Mouse (Mus musculus): Measurements from ENCODE around the gene Clcn2. TPM values are rescaled to one million over a fixed set of nuclear protein-coding genes. Genes with fewer than 3 reads are reported as not detected.

Gene Clcn2
- total and polyA plus RNA-seq, 3 experiments = 5.4 to 9.4 TPM; not detected in 1

DNA sequence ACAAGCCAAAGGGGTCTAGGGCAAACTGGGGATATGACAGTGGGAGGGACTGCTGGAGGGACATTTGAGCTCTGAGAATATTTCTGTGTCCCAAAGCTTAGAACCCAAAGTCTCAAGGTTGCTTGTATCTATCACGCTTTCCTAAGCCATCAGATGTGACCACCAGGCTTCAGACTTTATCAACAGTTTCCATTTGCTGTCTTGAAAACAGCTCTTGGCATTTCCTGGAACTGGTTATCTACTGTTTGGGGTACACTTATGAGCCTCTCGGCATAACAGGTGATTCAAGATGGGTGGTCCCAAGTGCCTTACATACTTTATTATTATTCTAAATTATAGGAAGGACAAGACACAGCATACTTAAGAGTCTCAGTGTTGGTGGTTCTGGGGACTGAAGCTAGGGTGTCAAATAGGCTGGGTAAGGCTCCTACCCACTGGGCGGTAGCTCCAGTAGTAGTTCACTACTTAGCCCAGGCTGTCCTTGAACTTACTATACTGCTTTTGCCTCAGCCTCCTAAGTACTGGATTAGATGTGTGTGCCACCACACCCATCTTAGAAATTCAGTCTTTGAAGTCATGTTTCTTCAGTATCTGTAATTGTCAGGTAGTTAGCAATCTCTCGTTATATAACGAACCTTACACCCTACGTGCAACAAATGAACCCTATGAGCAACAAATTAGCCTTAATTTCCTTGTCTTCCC is 13.7 kb downstream of the Clcn2 start:
- no peaks in the 10 kb centered on the region for H3K79me2 ChIP-seq (ENCODE audit: control insufficient read depth, insufficient read depth, low read length, poor library complexity)
- H3K36me3 ChIP-seq (ENCODE audit: control insufficient read depth in 1 of 2, insufficient read depth in 2 of 2, low read length in 2 of 2) = peaks cover 0 to 34% of the 10 kb centered on the region in 2 experiments; a peak in 2 of 4 replicates
- no peaks in the 10 kb centered on the region for H3K27me3 ChIP-seq (ENCODE audit: control insufficient read depth in 1 of 2, insufficient read depth in 2 of 2, low read length in 2 of 2)
- peak; percentile 59 for DNase-seq (ENCODE audit: low read depth, low spot score)
- H3K4me3 ChIP-seq (ENCODE audit: control insufficient read depth in 1 of 2, insufficient read depth in 1 of 2, low read depth in 2 of 2, low read length in 2 of 2) = no peak overlapping the region
- H3K27ac ChIP-seq (ENCODE audit: control insufficient read depth, low read depth, low read length) = peak overlapping the region; percentile 32
- H3K9ac ChIP-seq (ENCODE audit: control insufficient read depth, low read depth, low read length, poor library complexity, severe bottlenecking) = no peak overlapping the region
- H3K9me3 ChIP-seq (replicated peaks; ENCODE audit: insufficient read depth, low read length) = no peaks in the 10 kb centered on the region
- H3K4me1 ChIP-seq (ENCODE audit: control insufficient read depth in 1 of 2, insufficient read depth in 2 of 2, low read length in 2 of 2) = peaks cover 15 to 33% of the 10 kb centered on the region in 2 experiments
- TF ChIP-seq E2F4 (IDR thresholded peaks at IDR 0.05; ENCODE audit: borderline replicate concordance, low read depth, low read length) (no peak), BHLHE40 (IDR thresholded peaks at IDR 0.05; ENCODE audit: borderline replicate concordance, low read depth, low read length) (no peak), ETS1 (IDR thresholded peaks at IDR 0.05; ENCODE audit: low read depth, low read length) (peak; percentile 71; the same call in 1 of the 2 replicates), CHD2 (IDR thresholded peaks at IDR 0.05; ENCODE audit: low read length) (no peak), TAL1 (IDR thresholded peaks at IDR 0.05; ENCODE audit: low read length) (peak; percentile 49), EP300 (IDR thresholded peaks at IDR 0.05; ENCODE audit: low read depth in 1 of 2, low read length in 2 of 2) (peak; percentile 39 to 74; a peak in 3 of 4 replicates), USF2 (IDR thresholded peaks at IDR 0.05; ENCODE audit: borderline replicate concordance in 1 of 2, insufficient read depth in 1 of 2, low read depth in 1 of 2, low read length in 2 of 2) (no peak), POLR2A (IDR thresholded peaks at IDR 0.05; ENCODE audit: control insufficient read depth in 1 of 2, insufficient read depth in 1 of 2, low read depth in 1 of 2, low read length in 2 of 2, poor library complexity in 1 of 2) (no peak), ZKSCAN1 (IDR thresholded peaks at IDR 0.05; ENCODE audit: low read depth, low read length) (no peak), ELF1 (IDR thresholded peaks at IDR 0.05; ENCODE audit: low read depth, low read length) (no peak), POLR2AphosphoS5 (IDR thresholded peaks at IDR 0.05; ENCODE audit: borderline replicate concordance, low read depth, low read length) (no peak), RAD21 (IDR thresholded peaks at IDR 0.05; ENCODE audit: low read depth, low read length) (no peak), ZMIZ1 (IDR thresholded peaks at IDR 0.05; ENCODE audit: low read depth, low read length) (no peak), KAT2A (conservative IDR thresholded peaks at IDR 0.05; ENCODE audit: low read depth, low read length) (no peak), NELFE (IDR thresholded peaks at IDR 0.05; ENCODE audit: low read depth, low read length) (no peak), JUND (IDR thresholded peaks at IDR 0.05; ENCODE audit: low read depth, low read length) (no peak), GABPA (IDR thresholded peaks at IDR 0.05; ENCODE audit: low read depth, low read length) (no peak), MXI1 (IDR thresholded peaks at IDR 0.05; ENCODE audit: low read depth, low read length) (no peak), HCFC1 (IDR thresholded peaks at IDR 0.05; ENCODE audit: low read depth, low read length) (no peak), CTCF (IDR thresholded peaks at IDR 0.05 in 2 of 3, conservative IDR thresholded peaks at IDR 0.05 in 1 of 3; ENCODE audit: control insufficient read depth in 1 of 3, insufficient read depth in 1 of 3, low read depth in 2 of 3, low read length in 3 of 3, poor library complexity in 1 of 3, severe bottlenecking in 1 of 3) (no peak), MYC (IDR thresholded peaks at IDR 0.05; ENCODE audit: low read depth, low read length) (no peak), CHD1 (IDR thresholded peaks at IDR 0.05; ENCODE audit: low read depth, low read length) (no peak), USF1 (IDR thresholded peaks at IDR 0.05; ENCODE audit: low read depth, low read length) (no peak), TCF12 (IDR thresholded peaks at IDR 0.05; ENCODE audit: low read depth, low read length) (peak; percentile 52; the same call in 1 of the 2 replicates), SIN3A (IDR thresholded peaks at IDR 0.05; ENCODE audit: low read length) (peak; percentile 43), ZNF384 (IDR thresholded peaks at IDR 0.05; ENCODE audit: low read depth, low read length) (no peak), POLR2AphosphoS2 (IDR thresholded peaks at IDR 0.05; ENCODE audit: low read length) (no peak), UBTF (IDR thresholded peaks at IDR 0.05; ENCODE audit: borderline replicate concordance, insufficient read depth, low read depth, low read length) (no peak), NRF1 (IDR thresholded peaks at IDR 0.05; ENCODE audit: insufficient read depth, low read depth, low read length, poor library complexity, severe bottlenecking) (no peak), MAFK (IDR thresholded peaks at IDR 0.05; ENCODE audit: borderline replicate concordance, low read depth, low read length) (no peak), ZC3H11A (IDR thresholded peaks at IDR 0.05; ENCODE audit: low read depth, low read length) (no peak), GATA1 (IDR thresholded peaks at IDR 0.05; ENCODE audit: low read depth, low read length) (peak; percentile 56; the same call in 1 of the 2 replicates), MEF2A (IDR thresholded peaks at IDR 0.05; ENCODE audit: extremely low read depth, insufficient replicate concordance, low read depth, low read length, poor library complexity, severe bottlenecking) (no peak), RCOR1 (IDR thresholded peaks at IDR 0.05; ENCODE audit: low read depth, low read length) (no peak), MAZ (IDR thresholded peaks at IDR 0.05; ENCODE audit: low read depth, low read length) (no peak), MAX (IDR thresholded peaks at IDR 0.05; ENCODE audit: low read length) (no peak)

Data from MEL (cell line).